Mouse (Mus musculus): Measurements from ENCODE around the gene Sprr2a3.

DNA sequence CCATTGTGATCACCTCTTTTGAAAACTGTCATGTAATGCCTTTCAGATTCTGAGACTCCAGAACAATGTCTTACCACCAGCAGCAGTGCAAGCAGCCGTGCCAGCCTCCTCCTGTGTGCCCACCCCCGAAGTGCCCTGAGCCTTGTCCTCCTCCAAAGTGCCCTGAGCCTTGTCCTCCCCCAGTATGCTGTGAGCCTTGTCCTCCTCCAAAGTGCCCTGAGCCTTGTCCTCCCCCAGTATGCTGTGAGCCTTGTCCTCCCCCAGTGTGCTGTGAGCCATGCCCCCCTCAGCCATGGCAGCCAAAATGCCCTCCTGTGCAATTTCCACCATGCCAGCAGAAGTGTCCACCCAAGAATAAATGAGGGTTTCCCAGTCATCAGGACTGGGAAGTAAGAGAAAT, 32.2 kb downstream of the Sprr2a3 start:
- no peak for TF ChIP-seq ZMIZ1 (IDR thresholded peaks at IDR 0.05; ENCODE audit: low read depth, low read length)
- TF ChIP-seq CTCF (IDR thresholded peaks at IDR 0.05 in 2 of 3, conservative IDR thresholded peaks at IDR 0.05 in 1 of 3; ENCODE audit: control insufficient read depth in 1 of 3, insufficient read depth in 1 of 3, low read depth in 2 of 3, low read length in 3 of 3, poor library complexity in 1 of 3, severe bottlenecking in 1 of 3) = no peak
- no peak for TF ChIP-seq EP300 (IDR thresholded peaks at IDR 0.05; ENCODE audit: low read depth in 1 of 2, low read length in 2 of 2)
- TF ChIP-seq CHD2 (IDR thresholded peaks at IDR 0.05; ENCODE audit: low read length) = no peak
- no peak for TF ChIP-seq MXI1 (IDR thresholded peaks at IDR 0.05; ENCODE audit: low read depth, low read length)
- no peak for TF ChIP-seq POLR2A (IDR thresholded peaks at IDR 0.05; ENCODE audit: control insufficient read depth in 1 of 2, insufficient read depth in 1 of 2, low read depth in 1 of 2, low read length in 2 of 2, poor library complexity in 1 of 2)
- no peak for TF ChIP-seq SMC3 (IDR thresholded peaks at IDR 0.05; ENCODE audit: low read depth, low read length)
